Mouse (Mus musculus) olfactory bulb, adult 2 months (tissue): Measurements from ENCODE around the gene P2ry12. TPM values are rescaled to one million over a fixed set of nuclear protein-coding genes. Genes with fewer than 3 reads are reported as not detected.

Experiments used
- H3K27ac ChIP-seq: fragments of 200-500 bp; 2 replicates; pipeline ENCODE4 v1.5.1; 2012; ENCODE audit warnings: low read depth, low read length; ENCODE audit not compliant: insufficient read depth
- H3K4me1 ChIP-seq: fragments of 200-500 bp; 2 replicates; pipeline ENCODE4 v1.6.1; 2012; ENCODE audit warnings: low read length; ENCODE audit not compliant: control insufficient read depth, insufficient read depth
- H3K4me3 ChIP-seq: fragments of 200-500 bp; 2 replicates; pipeline ENCODE4 v1.5.1; 2012; ENCODE audit warnings: mild to moderate bottlenecking, low read depth, low read length, moderate library complexity; ENCODE audit not compliant: insufficient read depth
- CTCF ChIP-seq: fragments of 200-500 bp; IDR thresholded peaks from 2 replicates; pipeline ENCODE4 v1.5.1; 2012; ENCODE audit warnings: low read depth, mild to moderate bottlenecking, low read length, moderate library complexity; ENCODE audit not compliant: insufficient read depth
- POLR2A ChIP-seq: fragments of 200-500 bp; IDR thresholded peaks from 2 replicates; pipeline ENCODE4 v1.6.1; 2012; ENCODE audit warnings: mild to moderate bottlenecking, low read depth, low read length, moderate library complexity; ENCODE audit not compliant: insufficient read depth
- WGBS: fragments of 180-500 bp; shearing (Covaris S2); methylation state at CpG from one replicate; pipeline ENCODE4 v1.1.7; 2018; 5-methylcytosine and 5-hydroxymethylcytosine counted together
- polyA plus RNA-seq: library from polyadenylated mRNA; stranded (reverse); fragments of >200 nt; gene quantifications from 2 replicates; pipeline ENCODE4 v1.2.4, GENCODE M21; 2012; ENCODE audit warnings: low replicate concordance; ENCODE audit not compliant: missing spikeins, insufficient read depth, insufficient read length

The P2ry12 gene
- polyA plus RNA-seq, 1 experiment = not detected

DNA sequence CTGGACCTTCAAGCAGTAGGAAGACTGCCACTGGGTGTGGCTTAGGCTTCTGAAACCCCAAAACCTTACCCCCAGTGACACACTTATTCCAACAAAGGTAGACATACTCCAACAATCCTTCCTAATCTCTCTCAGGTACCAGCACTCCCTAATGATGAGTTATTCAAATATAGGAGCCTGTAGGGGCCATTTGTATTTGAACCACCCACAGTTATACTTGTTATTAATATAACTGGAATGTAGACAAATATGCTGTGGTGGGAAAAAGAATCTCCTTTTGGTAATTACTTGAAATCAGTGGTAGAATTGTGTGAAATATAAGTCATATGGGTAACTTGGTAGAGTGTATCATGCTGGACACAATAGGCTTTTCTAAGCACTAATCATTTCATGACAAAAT lies 15.9 kb upstream of the P2ry12 start:
- Histone ChIP-seq H3K27ac (no peak overlapping the region), H3K4me1 (no peaks in the 10 kb centered on the region), H3K4me3 (no peak overlapping the region)
- TF ChIP-seq POLR2A (no peak), CTCF (no peak)

GRCm38 (mm10) chr3:59278254-59278533 lies 15.5 kb upstream of the P2ry12 start:
- no peak for TF ChIP-seq CTCF
- TF ChIP-seq POLR2A = no peak
- WGBS = 92% methylated on average over 3 of the region's 3 CpGs
- no peak overlapping the region for H3K4me3 ChIP-seq
- H3K4me1 ChIP-seq = no peaks in the 10 kb centered on the region
- no peak overlapping the region for H3K27ac ChIP-seq

DNA sequence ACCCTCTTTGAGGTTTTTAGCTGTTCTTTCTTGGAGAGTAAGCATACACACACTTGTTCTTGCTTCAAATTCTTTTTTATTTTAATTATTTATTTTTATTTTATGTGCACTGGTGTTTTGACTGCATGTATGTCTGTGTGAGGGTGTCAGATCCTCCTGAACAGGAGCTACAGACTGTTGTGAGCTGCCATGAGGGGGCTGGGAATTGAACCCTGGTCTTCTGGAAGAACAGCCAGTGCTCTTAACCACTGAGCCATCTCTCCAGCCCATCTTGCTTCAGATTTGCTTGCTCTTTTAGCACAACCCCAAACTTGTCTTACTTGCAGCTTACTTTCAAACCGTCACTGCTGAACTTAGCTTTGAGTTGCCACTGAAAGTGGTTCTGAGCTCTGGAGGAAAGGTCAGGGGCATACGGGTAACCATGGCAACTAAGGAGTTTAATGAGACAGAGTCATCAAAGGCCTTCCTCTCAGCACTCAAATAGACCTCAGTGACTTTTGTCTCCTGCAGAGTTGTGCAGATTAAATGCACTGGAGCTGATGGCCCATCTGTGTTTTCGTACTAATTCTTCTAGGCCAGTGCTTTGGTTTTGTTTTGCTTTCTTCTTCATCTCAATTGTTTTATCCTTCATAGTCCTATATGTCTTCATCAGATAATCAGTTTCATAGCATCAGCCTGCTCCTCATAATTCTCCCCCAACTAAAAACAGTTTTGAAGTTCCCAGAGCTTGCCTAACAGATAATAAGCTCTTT lies 15.0 kb upstream of the P2ry12 start:
- Histone ChIP-seq H3K4me3 (no peak overlapping the region), H3K4me1 (no peaks in the 10 kb centered on the region), H3K27ac (no peak overlapping the region)
- no peak for TF ChIP-seq POLR2A
- TF ChIP-seq CTCF = no peak
- 49% methylated on average over 3 of the region's 3 CpGs for WGBS

GRCm38 (mm10) chr3:59270811-59271210 lies 8.1 kb upstream of the P2ry12 start:
- Histone ChIP-seq H3K4me1 (no peaks in the 10 kb centered on the region), H3K4me3 (no peak overlapping the region), H3K27ac (no peak overlapping the region)
- WGBS = 88% methylated on average over 6 of the region's 6 CpGs
- TF ChIP-seq CTCF = no peak
- TF ChIP-seq POLR2A = no peak

- H3K4me3 ChIP-seq = no peak overlapping the region
- no peak overlapping the region for H3K27ac ChIP-seq
- TF ChIP-seq CTCF (no peak), POLR2A (no peak)
- H3K4me1 ChIP-seq = no peaks in the 10 kb centered on the region
- 86% methylated on average over 3 of the region's 3 CpGs for WGBS
Measured at GRCm38 (mm10) chr3:59263988-59264387, 1.3 kb upstream of the P2ry12 start.

- Histone ChIP-seq H3K4me3 (no peak overlapping the region), H3K4me1 (no peaks in the 10 kb centered on the region), H3K27ac (no peak overlapping the region)
- 94% methylated on average over 2 of the region's 2 CpGs for WGBS
- TF ChIP-seq POLR2A (no peak), CTCF (no peak)
Measured at GRCm38 (mm10) chr3:59263417-59263816, 746 bp upstream of the P2ry12 start.

GRCm38 (mm10) chr3:59261709-59262472 lies 780 bp downstream of the P2ry12 start:
- TF ChIP-seq POLR2A = no peak
- no peak for TF ChIP-seq CTCF
- Histone ChIP-seq H3K27ac (no peak overlapping the region), H3K4me1 (peaks cover 4% of the 10 kb centered on the region; the same call in 1 of the 2 replicates), H3K4me3 (no peak overlapping the region)
- 55% methylated on average over 9 of the region's 9 CpGs for WGBS

DNA sequence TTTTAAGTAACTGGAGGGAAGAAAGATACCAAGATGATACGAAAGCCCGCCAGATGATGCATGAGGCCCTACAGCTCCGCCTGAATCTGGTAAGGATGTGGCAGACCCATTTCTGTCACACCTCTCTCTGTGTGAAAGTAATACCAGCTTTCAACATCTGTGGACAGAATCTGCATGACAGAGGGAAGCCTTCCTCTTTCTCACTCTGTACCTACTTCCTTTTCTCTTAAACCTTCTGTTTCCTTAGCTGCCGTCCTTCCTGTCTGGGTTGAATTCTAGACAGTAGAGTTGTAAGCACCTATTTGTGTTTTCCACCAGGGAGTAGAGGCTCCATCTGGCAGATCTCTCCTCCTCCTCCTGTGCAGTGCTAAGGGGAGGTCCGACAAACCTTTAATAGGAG lies 1.9 kb downstream of the P2ry12 start:
- H3K27ac ChIP-seq = no peak overlapping the region
- TF ChIP-seq POLR2A (no peak), CTCF (no peak)
- WGBS = 64% methylated on average over 5 of the region's 5 CpGs

More for the DNA sequence above, 1.9 kb downstream of the P2ry12 start:
- H3K4me3 ChIP-seq = no peak overlapping the region
- peaks cover 4% of the 10 kb centered on the region; the same call in 1 of the 2 replicates for H3K4me1 ChIP-seq
